Mouse (Mus musculus) left cerebral cortex, postnatal 10 days (tissue): ENCODE data around the gene Zfp637. TPM values are rescaled to one million over a fixed set of nuclear protein-coding genes. Genes with fewer than 3 reads are reported as not detected.

Experiments
- DNase-seq, 2 experiments: peaks; one replicate each; pipeline ENCODE4 v3.0.0; 2021 to 2022; ENCODE audit warnings: low spot score in 2 of 2, mixed read lengths in 1 of 2; ENCODE audit errors: extremely low spot score in 1 of 2
- intact Hi-C: fragments of 180-260 bp; cut with DNase I; formaldehyde crosslinking; loops from one replicate; pipeline ENCODE4 v1.15.1; 2025
- total RNA-seq, 2 experiments: library from RNA; stranded (reverse); gene quantifications; 2 replicates each; pipeline ENCODE4 v1.2.3; 2021

Zfp637 gene
- total RNA-seq, 2 experiments from 2014 or later = 64.1 to 71.1 TPM

- no peak for DNase-seq
- intact Hi-C loops = no loop called here
Observed at GRCm38 (mm10) chr6:117892386-117892785, 51.4 kb downstream of the Zfp637 start.

GRCm38 (mm10) chr6:117893435-117893834, 52.5 kb downstream of the Zfp637 start:
- intact Hi-C loops = no loop called here
- DNase-seq = no peak

Other genes with a start within 250 kb of the Zfp637 start
- gene Zfp239, start 20.9 kb downstream of the Zfp637 start, total RNA-seq = 10 to 100 TPM; 31.6 to 38.5 TPM
- gene Hnrnpf, start 59.1 kb downstream of the Zfp637 start, total RNA-seq = 100 to 1,000 TPM; 144 to 146 TPM
- gene Fxyd4, start 96.5 kb downstream of the Zfp637 start, total RNA-seq = not detected
- gene Rasgef1a, start 170.3 kb downstream of the Zfp637 start, total RNA-seq = 10 to 100 TPM; 79.8 to 88.2 TPM